In genomic region chr13:101523492-101523891, GRCm38 (mm10) we compare ENCODE assay signal across 11 mouse cellular contexts.
"Had no signal": no experiment of that assay in that cellular context is flagged by ENCODE, and none has a peak within 500 bp of the region (broad histone marks: within the 10 kb centered on the region; RNA-seq: fewer than 3 reads in every experiment).

No protein-coding gene starts in this region.

- ATAC-seq: intestine, embryonic 16.5 days; lung, postnatal 0 days; midbrain, embryonic 13.5 days had no signal

- H3K27me3 ChIP-seq: limb, embryonic 12.5 days; liver, embryonic 15.5 days; midbrain, embryonic 13.5 days had no signal

- DNase-seq: kidney, postnatal 14 days; lung, adult 2 months; right cerebral cortex, postnatal 25 days; thymus, postnatal 4 days had no signal

- H3K4me1 ChIP-seq: limb, embryonic 12.5 days; liver, embryonic 15.5 days; midbrain, embryonic 13.5 days had no signal

- H3K27ac ChIP-seq: limb, embryonic 12.5 days; liver, embryonic 15.5 days; macrophage; midbrain, embryonic 13.5 days had no signal

- H3K36me3 ChIP-seq: limb, embryonic 12.5 days; liver, embryonic 15.5 days; midbrain, embryonic 13.5 days had no signal

- H3K4me2 ChIP-seq: limb, embryonic 12.5 days; liver, embryonic 11.5 days; liver, embryonic 15.5 days; midbrain, embryonic 13.5 days had no signal

- H3K9ac ChIP-seq: limb, embryonic 12.5 days; liver, embryonic 15.5 days; midbrain, embryonic 13.5 days had no signal

- H3K9me3 ChIP-seq: limb, embryonic 12.5 days; liver, embryonic 15.5 days; midbrain, embryonic 13.5 days had no signal

- H3K4me3 ChIP-seq: limb, embryonic 12.5 days; liver, embryonic 15.5 days; midbrain, embryonic 13.5 days had no signal
